Mouse (Mus musculus) bone marrow macrophage, adult 2 months (primary cell): ENCODE results near the gene Soat1.

Experiments used
- CTCF ChIP-seq: IDR thresholded peaks from 2 replicates; pipeline ENCODE4 v1.5.1; 2012; ENCODE audit warnings: low read depth, mild to moderate bottlenecking, low read length, moderate library complexity
- POLR2A ChIP-seq: IDR thresholded peaks from 2 replicates; pipeline ENCODE4 v1.6.1; 2012; ENCODE audit warnings: mild to moderate bottlenecking, low read depth, low read length, borderline replicate concordance

- TF ChIP-seq POLR2A (no peak), CTCF (no peak)
These were observed 24.4 kb downstream of the Soat1 start for GRCm38 (mm10) chr1:156449691-156450090.
